Mouse (Mus musculus) limb, embryonic 13.5 days (tissue): ENCODE measurements around the gene Esrrg. TPM values are rescaled to one million over a fixed set of nuclear protein-coding genes. Genes with fewer than 3 reads are reported as not detected.

Experiments used
- ATAC-seq: fragments of 200-750 bp; cut with Nextera tagmentation; 2 replicates; pipeline ENCODE4 v1.8.0; 2017; ENCODE audit warnings: low read depth, moderate number of reproducible peaks, moderate TSS enrichment; ENCODE audit not compliant: low FRiP score
- H3K27ac ChIP-seq: fragments of 300-500 bp; sonication (generic); 2 replicates; pipeline ENCODE4 v1.5.1; 2015; ENCODE audit warnings: inconsistent platforms, mild to moderate bottlenecking, moderate library complexity
- H3K27me3 ChIP-seq: fragments of 300-500 bp; sonication (generic); 2 replicates; pipeline ENCODE4 v1.6.1; 2015; ENCODE audit warnings: mild to moderate bottlenecking, inconsistent platforms
- H3K36me3 ChIP-seq: fragments of 300-500 bp; sonication (generic); 2 replicates; pipeline ENCODE4 v1.6.1; 2015; ENCODE audit warnings: inconsistent platforms, mild to moderate bottlenecking, moderate library complexity
- H3K4me1 ChIP-seq: fragments of 300-500 bp; sonication (generic); 2 replicates; pipeline ENCODE4 v1.6.1; 2015; ENCODE audit warnings: inconsistent platforms
- H3K4me2 ChIP-seq: fragments of 300-500 bp; sonication (generic); replicated peaks from 2 replicates; pipeline ENCODE4 v1.6.1; 2015; ENCODE audit warnings: inconsistent platforms, mild to moderate bottlenecking, moderate library complexity
- H3K4me3 ChIP-seq: fragments of 300-500 bp; sonication (generic); 2 replicates; pipeline ENCODE4 v1.5.1; 2015; ENCODE audit warnings: moderate library complexity, mild to moderate bottlenecking, inconsistent platforms
- H3K9ac ChIP-seq: fragments of 300-500 bp; sonication (generic); 2 replicates; pipeline ENCODE4 v1.6.1; 2015; ENCODE audit warnings: mild to moderate bottlenecking, inconsistent platforms
- H3K9me3 ChIP-seq: fragments of 300-500 bp; sonication (generic); 2 replicates; pipeline ENCODE4 v1.6.1; 2016; ENCODE audit warnings: inconsistent platforms
- WGBS: fragments of 180-500 bp; shearing (Covaris S2); methylation state at CpG from one replicate; pipeline ENCODE4 v1.1.7; 2015; 5-methylcytosine and 5-hydroxymethylcytosine counted together
- polyA plus RNA-seq: library from polyadenylated mRNA; unstranded; fragments of >200 nt; fragmentation: Nextera tagmentation; extraction: Ambion mirVana; gene quantifications from 2 replicates; pipeline ENCODE4 v1.2.1, GENCODE M21; 2015

Gene Esrrg
- polyA plus RNA-seq, 1 experiment from 2014 or later: 3.1 TPM

DNA sequence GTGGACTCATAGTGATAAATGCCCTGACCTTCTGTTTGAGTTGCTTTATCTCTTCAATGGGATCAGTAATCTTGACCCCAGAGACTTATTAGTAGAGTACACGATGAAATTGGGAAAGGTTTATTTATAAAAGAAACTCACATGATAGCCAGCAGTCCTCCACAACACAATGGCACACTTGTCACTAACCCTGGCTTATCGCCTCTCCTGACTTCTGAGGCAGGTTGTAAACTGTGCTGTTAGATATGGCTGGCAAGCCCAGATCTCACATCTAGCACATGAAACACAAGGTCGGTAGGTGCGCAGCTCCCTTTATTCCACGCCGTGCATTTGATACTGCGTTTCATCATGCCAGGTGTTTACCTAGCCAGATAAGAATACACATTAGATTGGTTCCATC is 288.3 kb downstream of the Esrrg start:
- Histone ChIP-seq H3K4me3 (no peak overlapping the region), H3K27ac (no peak overlapping the region), H3K9ac (no peak overlapping the region), H3K36me3 (no peaks in the 10 kb centered on the region), H3K9me3 (no peaks in the 10 kb centered on the region), H3K27me3 (no peaks in the 10 kb centered on the region), H3K4me1 (no peaks in the 10 kb centered on the region), H3K4me2 (no peak overlapping the region)
- WGBS: 90% methylated on average over 7 of the region's 7 CpGs
- no peak for ATAC-seq

DNA sequence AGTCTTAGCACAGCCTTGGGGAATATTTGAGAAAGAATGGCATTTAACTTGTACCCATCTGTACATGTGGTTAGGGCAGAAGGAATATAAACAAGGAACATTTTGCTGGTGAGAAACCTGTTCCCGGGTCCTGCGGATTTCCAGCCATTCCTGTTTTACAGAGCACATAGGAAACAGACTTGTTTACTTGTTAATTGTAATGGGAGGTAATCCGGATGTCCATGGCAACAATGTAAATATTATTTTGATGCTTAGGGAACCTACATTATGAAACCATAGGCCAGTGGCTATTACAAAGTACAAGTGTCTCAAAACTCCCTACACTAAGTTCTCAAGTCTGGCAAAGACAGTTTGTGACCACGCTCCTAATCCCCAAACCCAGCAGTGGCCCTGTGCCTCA is 290.9 kb downstream of the Esrrg start:
- no peaks in the 10 kb centered on the region for H3K36me3 ChIP-seq
- H3K4me1 ChIP-seq: no peaks in the 10 kb centered on the region
- H3K27me3 ChIP-seq: no peaks in the 10 kb centered on the region
- ATAC-seq: no peak
- no peak overlapping the region for H3K4me2 ChIP-seq
- no peak overlapping the region for H3K9ac ChIP-seq
- WGBS: 56% methylated on average over 4 of the region's 4 CpGs
- no peaks in the 10 kb centered on the region for H3K9me3 ChIP-seq
- H3K4me3 ChIP-seq: no peak overlapping the region
- H3K27ac ChIP-seq: no peak overlapping the region

DNA sequence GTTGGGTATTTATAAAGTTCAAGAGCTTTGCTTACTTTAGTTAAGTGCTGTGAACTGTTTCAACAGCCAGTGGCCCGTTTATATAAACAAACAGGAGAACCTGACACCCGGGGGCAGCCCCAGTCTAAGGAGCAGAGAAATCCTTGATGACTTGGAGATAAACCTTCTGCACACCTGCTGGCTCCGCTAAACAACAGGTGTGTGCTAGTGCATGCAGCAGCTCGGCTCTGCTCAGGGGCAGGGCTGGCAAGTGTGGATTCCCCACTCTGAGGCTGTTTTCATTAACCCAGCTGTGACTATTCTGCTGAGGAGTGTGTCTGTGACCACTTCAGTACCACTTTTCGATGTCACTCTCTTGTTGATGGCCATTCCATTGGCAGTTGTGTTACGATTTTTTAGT is 292.2 kb downstream of the Esrrg start:
- no peaks in the 10 kb centered on the region for H3K4me1 ChIP-seq
- H3K9ac ChIP-seq: no peak overlapping the region
- ATAC-seq: no peak
- no peak overlapping the region for H3K4me3 ChIP-seq
- no peaks in the 10 kb centered on the region for H3K9me3 ChIP-seq
- no peak overlapping the region for H3K4me2 ChIP-seq
- H3K36me3 ChIP-seq: no peaks in the 10 kb centered on the region
- H3K27me3 ChIP-seq: no peaks in the 10 kb centered on the region
- H3K27ac ChIP-seq: no peak overlapping the region
- WGBS: 49% methylated on average over 6 of the region's 6 CpGs

DNA sequence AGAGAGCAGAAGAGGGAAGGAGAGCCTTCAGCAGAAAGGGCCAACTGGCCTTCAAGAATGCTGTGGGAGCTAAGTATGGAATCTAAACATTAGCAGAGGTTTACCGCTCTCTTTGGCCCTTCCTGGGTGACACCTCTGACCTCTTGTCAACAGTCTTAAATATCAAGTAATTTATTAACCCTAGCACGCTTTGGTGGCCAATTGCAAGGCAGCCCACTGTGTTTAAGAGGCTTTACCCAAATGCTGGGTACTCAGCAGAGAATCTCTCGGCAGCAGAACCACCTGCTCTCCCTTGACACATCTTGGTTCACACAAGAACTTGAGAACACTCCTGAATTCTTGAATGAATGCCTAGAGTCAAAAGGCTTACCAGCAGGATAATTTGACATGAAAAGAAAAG is 293.6 kb downstream of the Esrrg start:
- WGBS: 25% methylated on average over 3 of the region's 3 CpGs
- no peak for ATAC-seq
- no peak overlapping the region for H3K27ac ChIP-seq
- H3K36me3 ChIP-seq: no peaks in the 10 kb centered on the region
- H3K27me3 ChIP-seq: no peaks in the 10 kb centered on the region
- no peak overlapping the region for H3K4me3 ChIP-seq
- H3K4me2 ChIP-seq: no peak overlapping the region
- no peak overlapping the region for H3K9ac ChIP-seq
- H3K9me3 ChIP-seq: no peaks in the 10 kb centered on the region
- H3K4me1 ChIP-seq: no peaks in the 10 kb centered on the region

DNA sequence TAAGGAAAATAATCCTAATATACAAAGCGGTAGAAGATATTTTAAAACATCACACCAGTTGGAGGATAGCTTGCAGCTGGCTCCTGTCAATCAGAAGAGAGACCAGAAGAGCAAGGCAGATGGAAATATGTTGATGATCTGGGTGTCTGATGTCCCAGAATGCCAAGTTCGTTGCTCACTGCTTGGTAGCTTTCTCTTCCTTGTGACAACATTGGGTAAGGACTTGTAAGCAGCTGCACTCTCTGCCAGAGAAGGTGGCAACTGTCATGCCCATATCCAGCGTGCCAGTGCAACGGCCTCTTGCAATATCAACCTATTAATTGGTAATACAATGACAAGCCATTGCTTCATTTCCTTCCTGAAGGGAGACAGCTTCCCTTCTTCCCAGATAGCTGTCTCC is 296.1 kb downstream of the Esrrg start:
- 80% methylated on average over 4 of the region's 4 CpGs for WGBS
- Histone ChIP-seq H3K27me3 (no peaks in the 10 kb centered on the region), H3K4me3 (no peak overlapping the region), H3K4me1 (peaks cover 13% of the 10 kb centered on the region), H3K9me3 (no peaks in the 10 kb centered on the region), H3K9ac (no peak overlapping the region), H3K27ac (no peak overlapping the region), H3K36me3 (no peaks in the 10 kb centered on the region), H3K4me2 (no peak overlapping the region)
- no peak for ATAC-seq

DNA sequence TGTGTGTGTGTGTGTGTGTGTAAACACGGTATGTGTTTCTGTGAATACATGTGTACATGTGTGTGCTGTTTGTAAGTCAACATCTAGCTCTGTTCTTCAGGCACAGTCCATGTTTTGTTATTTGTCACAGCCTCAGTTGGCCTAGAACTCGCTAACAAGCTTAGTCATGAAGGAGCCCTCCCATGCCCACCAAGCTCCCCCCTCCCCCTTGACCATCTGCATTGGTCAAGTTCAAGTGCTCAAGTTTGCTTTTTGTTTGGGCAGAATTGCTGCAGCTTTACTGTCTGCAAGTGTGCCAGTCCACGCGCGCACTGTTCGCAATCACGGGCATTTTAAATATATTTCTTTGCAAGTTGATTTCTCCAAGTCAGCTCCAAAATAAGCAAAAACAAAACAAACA is 298.8 kb downstream of the Esrrg start:
- Histone ChIP-seq H3K4me3 (no peak overlapping the region), H3K27me3 (no peaks in the 10 kb centered on the region), H3K27ac (no peak overlapping the region), H3K4me1 (peaks cover 13% of the 10 kb centered on the region), H3K9ac (no peak overlapping the region), H3K4me2 (no peak overlapping the region), H3K9me3 (no peaks in the 10 kb centered on the region), H3K36me3 (no peaks in the 10 kb centered on the region)
- WGBS: 56% methylated on average over 7 of the region's 7 CpGs
- 0 out of 2 replicates have a peak, but pooled peaks have one; percentile 34 for ATAC-seq

DNA sequence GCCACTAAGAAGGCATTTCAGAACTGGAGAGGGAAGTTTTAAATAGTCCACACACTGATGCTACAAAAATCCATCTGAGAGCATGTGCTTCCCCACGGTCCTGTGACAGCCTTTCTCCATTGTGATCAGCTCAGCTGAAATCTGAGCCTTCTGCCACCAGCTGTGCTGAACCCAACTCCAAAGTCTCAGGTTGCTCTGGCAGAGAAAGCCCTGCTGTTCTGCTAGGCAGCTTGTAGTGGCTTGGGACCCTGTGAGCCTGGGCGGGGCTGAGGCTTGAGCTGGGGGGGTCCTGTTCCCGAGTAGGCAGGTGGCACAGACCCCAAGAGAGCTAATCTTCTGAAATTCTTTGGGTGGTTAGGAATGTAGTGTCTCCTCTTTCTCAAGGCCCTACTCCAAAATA is 299.3 kb downstream of the Esrrg start:
- Histone ChIP-seq H3K4me2 (no peak overlapping the region), H3K9me3 (no peaks in the 10 kb centered on the region), H3K9ac (no peak overlapping the region), H3K36me3 (no peaks in the 10 kb centered on the region), H3K27ac (no peak overlapping the region), H3K4me1 (peaks cover 13% of the 10 kb centered on the region), H3K4me3 (no peak overlapping the region), H3K27me3 (no peaks in the 10 kb centered on the region)
- ATAC-seq: peak; percentile 90
- 1% methylated on average over 3 of the region's 3 CpGs for WGBS

DNA sequence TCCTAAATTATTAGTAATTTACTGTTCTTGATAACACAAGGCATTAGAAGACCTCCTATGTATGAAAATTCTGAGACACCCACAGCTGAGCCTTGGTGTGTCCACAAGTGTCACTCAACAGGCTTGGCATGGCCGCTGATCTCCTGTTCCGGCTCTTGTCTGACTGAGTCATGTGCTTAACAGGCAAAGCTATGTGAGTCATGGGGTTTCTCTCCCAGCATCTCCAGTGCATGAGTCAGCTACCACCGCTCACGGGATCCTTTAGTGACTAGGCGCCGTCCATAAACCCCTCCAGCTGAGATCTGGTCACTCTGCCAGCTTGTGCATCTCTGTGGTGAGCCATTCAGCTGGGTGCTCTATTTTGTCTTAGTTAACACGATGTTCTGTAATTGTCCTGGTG is 302.1 kb downstream of the Esrrg start:
- Histone ChIP-seq H3K4me2 (no peak overlapping the region), H3K36me3 (no peaks in the 10 kb centered on the region), H3K9ac (no peak overlapping the region), H3K9me3 (no peaks in the 10 kb centered on the region), H3K4me1 (peaks cover 13% of the 10 kb centered on the region), H3K27ac (no peak overlapping the region), H3K27me3 (no peaks in the 10 kb centered on the region), H3K4me3 (no peak overlapping the region)
- ATAC-seq: no peak
- WGBS: 81% methylated on average over 7 of the region's 7 CpGs

DNA sequence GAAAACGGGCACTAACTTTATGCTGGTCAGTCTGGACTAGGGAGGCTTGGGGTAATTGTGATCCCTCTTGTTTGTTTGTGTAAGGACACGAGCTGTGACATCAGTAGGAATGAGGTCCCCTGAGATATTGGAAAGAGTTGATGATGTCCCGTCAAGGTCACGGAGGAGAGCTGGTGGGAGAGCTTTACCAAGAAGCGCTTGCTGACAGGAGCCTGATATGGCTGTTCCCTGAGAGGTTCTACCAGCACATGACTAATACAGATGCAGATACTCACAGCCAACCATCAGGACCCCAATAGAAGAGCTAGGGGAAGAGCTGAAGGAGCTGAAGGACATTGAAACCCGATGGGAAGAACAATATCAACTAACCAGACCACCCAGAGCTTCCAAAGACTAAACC is 302.6 kb downstream of the Esrrg start:
- no peaks in the 10 kb centered on the region for H3K27me3 ChIP-seq
- no peaks in the 10 kb centered on the region for H3K9me3 ChIP-seq
- no peak overlapping the region for H3K4me2 ChIP-seq
- no peak overlapping the region for H3K27ac ChIP-seq
- WGBS: 79% methylated on average over 6 of the region's 6 CpGs
- no peak for ATAC-seq
- no peak overlapping the region for H3K9ac ChIP-seq
- no peaks in the 10 kb centered on the region for H3K36me3 ChIP-seq
- no peak overlapping the region for H3K4me3 ChIP-seq
- peaks cover 13% of the 10 kb centered on the region for H3K4me1 ChIP-seq

DNA sequence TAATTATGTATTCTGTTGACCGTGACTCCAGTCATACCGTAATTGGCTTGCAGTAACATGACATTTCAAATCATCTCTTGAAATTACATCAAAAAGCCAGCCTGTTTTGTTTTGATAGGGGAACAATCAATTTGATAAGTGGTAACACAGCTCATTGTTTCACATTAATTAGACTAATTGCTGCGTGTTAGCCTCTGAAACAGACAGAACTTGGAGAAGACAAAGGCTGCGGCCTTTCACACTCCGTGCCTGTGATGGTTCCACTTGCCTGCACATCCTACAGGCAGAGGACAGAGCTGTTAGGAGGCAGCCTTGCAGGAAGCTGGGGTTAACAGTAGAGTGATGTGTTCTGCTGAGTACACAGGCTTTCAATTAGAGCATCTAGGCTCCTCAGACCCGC is 309.7 kb downstream of the Esrrg start:
- 79% methylated on average over 6 of the region's 6 CpGs for WGBS
- Histone ChIP-seq H3K9ac (no peak overlapping the region), H3K4me1 (no peaks in the 10 kb centered on the region), H3K4me2 (no peak overlapping the region), H3K4me3 (no peak overlapping the region), H3K27ac (no peak overlapping the region), H3K36me3 (no peaks in the 10 kb centered on the region), H3K9me3 (no peaks in the 10 kb centered on the region), H3K27me3 (no peaks in the 10 kb centered on the region)
- no peak for ATAC-seq

DNA sequence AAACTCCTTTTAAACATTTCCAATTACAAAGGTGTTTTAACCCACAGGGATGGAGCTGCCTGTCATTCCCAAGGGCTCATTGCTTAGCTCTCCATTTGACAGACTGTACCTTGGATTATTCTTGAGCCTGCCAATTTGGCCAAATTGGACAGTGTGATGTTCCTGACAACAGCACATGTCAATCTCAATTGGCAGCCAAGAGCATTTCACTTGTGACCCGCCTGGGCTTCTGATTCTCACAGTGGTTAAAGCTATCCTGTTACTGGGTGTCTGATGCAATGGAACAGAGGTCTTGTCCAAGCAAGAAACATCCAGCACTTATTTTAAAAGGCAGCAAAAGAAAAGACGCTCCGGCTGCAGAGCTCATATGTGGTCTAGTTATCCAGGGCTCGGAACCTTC is 310.3 kb downstream of the Esrrg start:
- Histone ChIP-seq H3K9me3 (no peaks in the 10 kb centered on the region), H3K4me2 (no peak overlapping the region), H3K4me1 (no peaks in the 10 kb centered on the region), H3K27ac (no peak overlapping the region), H3K4me3 (no peak overlapping the region), H3K36me3 (no peaks in the 10 kb centered on the region), H3K9ac (no peak overlapping the region), H3K27me3 (no peaks in the 10 kb centered on the region)
- WGBS: 92% methylated on average over 4 of the region's 4 CpGs
- no peak for ATAC-seq

DNA sequence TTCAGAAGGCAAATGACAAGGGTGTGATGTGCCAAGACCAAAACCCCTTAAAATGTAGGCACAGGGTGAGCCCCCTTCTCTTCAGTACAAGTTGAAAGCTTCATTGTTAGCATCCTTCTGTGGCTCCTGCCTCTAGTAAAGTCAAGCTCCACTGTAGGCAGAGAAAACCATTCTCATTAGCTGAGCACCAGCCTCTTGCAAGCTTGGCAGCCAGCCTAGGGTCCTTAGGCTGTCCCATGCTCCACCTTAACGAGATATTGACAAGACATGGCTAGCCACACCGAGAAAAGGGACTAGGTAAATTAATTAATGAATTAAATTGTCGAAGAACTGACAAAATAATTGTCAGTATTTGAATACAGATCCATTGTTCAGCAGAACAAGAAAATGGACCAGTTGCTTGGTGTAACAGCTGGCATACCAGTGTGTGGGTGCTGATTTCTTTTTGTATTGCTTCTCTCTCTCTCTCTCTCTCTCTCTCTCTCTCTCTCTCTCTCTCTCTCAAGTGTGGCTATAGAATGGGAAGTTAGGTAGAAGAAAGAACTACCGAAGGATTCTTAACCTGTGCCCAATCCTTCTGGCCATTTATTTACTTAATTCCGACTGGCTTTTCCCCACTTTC is 311.7 kb downstream of the Esrrg start:
- no peaks in the 10 kb centered on the region for H3K9me3 ChIP-seq
- H3K27ac ChIP-seq: no peak overlapping the region
- no peaks in the 10 kb centered on the region for H3K4me1 ChIP-seq
- no peaks in the 10 kb centered on the region for H3K27me3 ChIP-seq
- WGBS: 68% methylated on average over 5 of the region's 5 CpGs
- no peak overlapping the region for H3K4me2 ChIP-seq
- no peak overlapping the region for H3K9ac ChIP-seq
- no peaks in the 10 kb centered on the region for H3K36me3 ChIP-seq
- H3K4me3 ChIP-seq: no peak overlapping the region
- no peak for ATAC-seq

DNA sequence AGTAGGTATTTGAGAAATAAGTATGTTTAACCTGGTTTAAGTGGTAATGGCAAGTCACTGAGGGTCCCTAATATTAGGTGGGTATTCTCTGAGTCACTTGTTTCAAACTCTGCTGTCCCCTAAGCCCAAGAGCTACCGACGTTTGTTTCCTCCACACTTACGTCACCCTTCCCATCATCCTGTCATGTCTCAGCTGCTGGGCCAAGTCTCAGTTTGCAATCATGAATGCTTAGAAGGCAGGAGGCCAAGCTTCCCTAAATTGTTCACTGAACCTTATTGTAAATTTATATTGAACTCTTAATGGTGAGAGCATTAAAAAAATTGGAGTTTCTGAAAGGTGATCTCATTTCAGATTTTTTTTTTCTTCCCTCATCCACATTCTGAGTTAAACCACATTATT is 322.6 kb downstream of the Esrrg start:
- Histone ChIP-seq H3K4me3 (no peak overlapping the region), H3K4me2 (no peak overlapping the region), H3K36me3 (no peaks in the 10 kb centered on the region), H3K27ac (no peak overlapping the region), H3K27me3 (no peaks in the 10 kb centered on the region), H3K9ac (no peak overlapping the region), H3K4me1 (no peaks in the 10 kb centered on the region), H3K9me3 (no peaks in the 10 kb centered on the region)
- ATAC-seq: no peak
- WGBS: 57% methylated on average over 3 of the region's 3 CpGs
